Mouse (Mus musculus) bone marrow, adult 2 months (tissue): ENCODE results near the gene Sgsm2.

Source experiments
- CTCF ChIP-seq: fragments of 200-500 bp; IDR thresholded peaks from 2 replicates; pipeline ENCODE4 v1.5.1; 2011; ENCODE audit warnings: low read length, control low read depth; ENCODE audit not compliant: control insufficient read depth, insufficient read depth
- POLR2A ChIP-seq: fragments of 200-500 bp; IDR thresholded peaks from 2 replicates; pipeline ENCODE4 v1.6.1; 2011; ENCODE audit warnings: low read depth, mild to moderate bottlenecking, control low read depth, low read length, borderline replicate concordance; ENCODE audit not compliant: control insufficient read depth

DNA sequence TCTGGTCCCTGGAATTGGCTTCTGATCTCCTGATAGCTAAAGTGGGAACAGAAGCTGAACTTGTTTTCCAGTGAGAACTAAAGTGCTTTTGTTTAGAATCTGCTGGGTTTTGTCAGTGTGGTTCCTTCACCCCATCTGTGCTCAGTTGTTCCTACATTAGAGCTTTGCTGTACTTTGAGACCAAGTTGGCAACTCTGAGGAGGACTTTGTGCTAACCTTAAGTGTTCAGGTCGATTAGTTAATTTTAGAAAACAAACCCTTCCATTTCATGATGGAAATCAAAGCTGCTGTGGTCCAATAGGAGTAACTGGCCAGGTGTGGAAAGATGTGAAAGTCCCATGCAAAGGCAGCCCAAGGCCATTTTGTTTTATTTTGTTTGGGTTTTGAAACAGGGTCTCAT is 75.9 kb downstream of the Sgsm2 start:
- TF ChIP-seq CTCF (no peak), POLR2A (no peak)
